Mouse (Mus musculus): Measurements from ENCODE around the gene Kxd1. TPM values are rescaled to one million over a fixed set of nuclear protein-coding genes. Genes with fewer than 3 reads are reported as not detected.

The Kxd1 gene
- 47.1 and 54.6 TPM in 2 replicates for polyA plus RNA-seq (2015; fragmentation: Nextera tagmentation; extraction: Ambion mirVana)

DNA sequence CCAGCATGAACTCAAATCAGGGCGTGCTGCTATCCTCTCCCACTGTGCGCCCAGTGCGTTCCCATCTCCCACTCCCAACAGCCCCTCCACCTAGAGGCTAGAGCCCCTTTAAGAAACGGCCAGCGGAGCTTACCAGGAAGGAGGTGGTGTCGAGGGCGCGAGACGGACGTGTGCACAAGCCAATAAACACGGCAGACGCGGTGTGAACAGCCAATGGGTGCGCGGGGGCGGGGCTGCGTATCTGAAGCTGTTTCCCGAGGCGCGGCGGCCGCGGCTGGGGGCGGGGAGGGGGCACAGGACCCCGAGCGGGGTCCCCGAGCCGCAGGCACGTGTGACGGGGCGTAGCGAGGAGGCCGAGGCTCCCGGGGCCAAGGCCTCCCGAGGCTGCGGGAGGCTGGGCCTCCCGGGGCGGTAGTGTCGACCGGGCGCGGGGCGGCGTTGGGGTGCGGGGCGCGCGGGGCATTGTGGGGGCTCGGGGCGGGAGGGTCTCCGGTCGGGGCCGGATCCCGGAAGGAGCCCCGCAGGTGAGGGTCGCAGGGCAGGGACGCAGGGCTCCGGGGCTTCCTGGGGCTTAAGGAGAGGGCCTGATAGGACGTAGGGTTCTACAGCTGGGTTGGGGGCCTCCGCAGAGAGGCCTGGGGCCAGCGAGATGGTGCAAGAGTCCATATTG lies at the start of gene Kxd1, which contains the start of gene Fkbp8:
TSS of gene Kxd1 (minus strand) at position 445 of the 670 bp plus-strand sequence.
TSS of gene Fkbp8 (plus strand) at position 213 of the 670 bp plus-strand sequence.
- Histone ChIP-seq H3K4me1 (replicated peaks; ENCODE audit: control insufficient read depth, insufficient read depth) (peaks cover 5% of the 10 kb centered on the region), H3K27ac (replicated peaks) (peak within 1 kb of the TSS; percentile 92), H3K36me3 (ENCODE audit: control insufficient read depth, insufficient read depth, low read length) (peaks cover 12% of the 10 kb centered on the region), H3K4me3 (ENCODE audit: low read depth, low read length) (peak within 1 kb of the TSS; percentile 86), H3K27me3 (ENCODE audit: control insufficient read depth, insufficient read depth, low read length) (no peaks in the 10 kb centered on the region), H3K9ac (ENCODE audit: low read length) (peak within 1 kb of the TSS; percentile 91), H3K9me3 (ENCODE audit: control insufficient read depth, low read length) (no peaks in the 10 kb centered on the region), H3K4me2 (replicated peaks; ENCODE audit: low read depth) (peak within 1 kb of the TSS; percentile 76)
- DNase-seq (ENCODE audit: low spot score) (peak; percentile 96), ATAC-seq (ENCODE audit: low FRiP score, low TSS enrichment) (peak; percentile 83)
- TF ChIP-seq CTCF (IDR thresholded peaks at IDR 0.05; ENCODE audit: low read depth) (peak; percentile 39), EP300 (optimal IDR thresholded peaks at IDR 0.05) (no peak)
- WGBS = under 1% methylated on average over 35 of the region's 61 CpGs

DNA sequence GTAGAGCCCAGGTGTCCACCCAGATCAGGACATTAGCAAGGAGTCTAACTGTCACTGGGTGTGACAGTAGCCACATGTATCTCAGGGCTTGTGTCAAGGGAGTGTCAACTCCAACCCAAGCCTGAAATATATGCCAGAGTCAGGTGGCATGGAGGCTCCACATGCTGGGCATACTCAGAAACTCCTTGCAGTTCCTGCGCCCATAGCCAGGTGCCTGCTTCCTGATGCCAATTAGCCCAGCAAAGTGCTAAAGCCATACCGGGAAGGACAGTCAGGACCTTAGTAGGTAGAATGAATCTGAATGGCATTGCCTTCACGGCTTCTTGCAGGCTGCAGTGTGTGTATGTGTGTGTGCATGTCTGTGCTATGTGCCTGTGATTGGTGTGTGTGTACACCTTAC lies 49.5 kb upstream of the Kxd1 start:
- H3K4me2 ChIP-seq (replicated peaks; ENCODE audit: low read depth) = no peak overlapping the region
- H3K4me1 ChIP-seq (replicated peaks; ENCODE audit: control insufficient read depth, insufficient read depth) = no peaks in the 10 kb centered on the region
- DNase-seq (ENCODE audit: low spot score) (no peak), ATAC-seq (ENCODE audit: low FRiP score, low TSS enrichment) (no peak)
- no peak overlapping the region for H3K4me3 ChIP-seq (ENCODE audit: low read depth, low read length)
- H3K27ac ChIP-seq (replicated peaks) = no peak overlapping the region
- no peaks in the 10 kb centered on the region for H3K9me3 ChIP-seq (ENCODE audit: control insufficient read depth, low read length)
- WGBS = 91% methylated on average over 3 of the region's 3 CpGs
- no peaks in the 10 kb centered on the region for H3K27me3 ChIP-seq (ENCODE audit: control insufficient read depth, insufficient read depth, low read length)
- H3K9ac ChIP-seq (ENCODE audit: low read length) = no peak overlapping the region
- TF ChIP-seq CTCF (IDR thresholded peaks at IDR 0.05; ENCODE audit: low read depth) = no peak
- no peak for TF ChIP-seq EP300 (optimal IDR thresholded peaks at IDR 0.05)
- peaks cover 9% of the 10 kb centered on the region; the same call in 1 of the 2 replicates for H3K36me3 ChIP-seq (ENCODE audit: control insufficient read depth, insufficient read depth, low read length)

DNA sequence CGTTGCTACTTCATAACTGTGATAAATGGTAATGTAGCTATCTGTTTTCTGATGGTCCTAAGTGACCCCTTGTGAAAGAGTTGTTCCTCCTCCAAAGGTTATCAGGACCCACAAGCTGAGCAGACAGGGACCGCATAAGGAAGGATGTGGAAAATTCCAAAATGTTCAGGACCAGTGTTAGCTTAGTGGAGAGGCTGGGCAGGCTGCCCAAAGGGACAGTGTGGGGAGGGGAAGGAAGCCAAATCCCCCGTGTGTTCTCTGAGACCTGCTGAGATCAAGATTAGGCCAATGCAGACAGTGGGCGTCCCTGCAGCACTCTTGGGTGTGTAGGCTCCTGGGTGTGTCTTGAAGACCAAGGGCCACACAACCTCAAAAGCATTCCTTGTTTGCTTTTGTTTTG lies 47.2 kb upstream of the Kxd1 start:
- H3K9ac ChIP-seq (ENCODE audit: low read length) = no peak overlapping the region
- no peak overlapping the region for H3K4me3 ChIP-seq (ENCODE audit: low read depth, low read length)
- no peaks in the 10 kb centered on the region for H3K9me3 ChIP-seq (ENCODE audit: control insufficient read depth, low read length)
- H3K36me3 ChIP-seq (ENCODE audit: control insufficient read depth, insufficient read depth, low read length) = peaks cover 3% of the 10 kb centered on the region; the same call in 1 of the 2 replicates
- no peak overlapping the region for H3K4me2 ChIP-seq (replicated peaks; ENCODE audit: low read depth)
- no peak for TF ChIP-seq CTCF (IDR thresholded peaks at IDR 0.05; ENCODE audit: low read depth)
- TF ChIP-seq EP300 (optimal IDR thresholded peaks at IDR 0.05) = no peak
- no peak for DNase-seq (ENCODE audit: low spot score)
- 49% methylated on average over 4 of the region's 4 CpGs for WGBS
- no peak overlapping the region for H3K27ac ChIP-seq (replicated peaks)
- no peak for ATAC-seq (ENCODE audit: low FRiP score, low TSS enrichment)
- H3K4me1 ChIP-seq (replicated peaks; ENCODE audit: control insufficient read depth, insufficient read depth) = no peaks in the 10 kb centered on the region
- H3K27me3 ChIP-seq (ENCODE audit: control insufficient read depth, insufficient read depth, low read length) = no peaks in the 10 kb centered on the region

DNA sequence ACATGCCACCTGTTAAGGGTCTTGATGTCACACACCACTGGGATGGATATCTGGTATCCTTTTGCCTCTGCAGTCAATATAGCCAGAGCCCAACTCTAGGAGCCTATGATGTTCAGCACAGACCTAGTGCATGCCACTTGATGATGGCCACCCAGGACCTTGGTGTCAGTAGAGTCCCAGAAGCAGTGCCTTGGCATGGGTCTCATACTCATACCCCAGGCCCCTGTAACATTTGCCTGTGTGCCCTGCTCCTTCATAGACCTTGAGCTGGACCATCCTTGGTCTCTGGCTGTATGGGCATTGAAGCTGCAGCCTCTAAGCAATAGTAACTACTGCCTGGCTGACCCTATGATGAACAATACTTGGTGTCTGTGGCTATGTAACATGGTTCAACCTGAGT lies 46.5 kb upstream of the Kxd1 start:
- no peaks in the 10 kb centered on the region for H3K9me3 ChIP-seq (ENCODE audit: control insufficient read depth, low read length)
- TF ChIP-seq EP300 (optimal IDR thresholded peaks at IDR 0.05) (no peak), CTCF (IDR thresholded peaks at IDR 0.05; ENCODE audit: low read depth) (no peak)
- no peaks in the 10 kb centered on the region for H3K27me3 ChIP-seq (ENCODE audit: control insufficient read depth, insufficient read depth, low read length)
- H3K4me3 ChIP-seq (ENCODE audit: low read depth, low read length) = no peak overlapping the region
- no peak for ATAC-seq (ENCODE audit: low FRiP score, low TSS enrichment)
- H3K27ac ChIP-seq (replicated peaks) = no peak overlapping the region
- H3K36me3 ChIP-seq (ENCODE audit: control insufficient read depth, insufficient read depth, low read length) = peaks cover 3% of the 10 kb centered on the region; the same call in 1 of the 2 replicates
- no peaks in the 10 kb centered on the region for H3K4me1 ChIP-seq (replicated peaks; ENCODE audit: control insufficient read depth, insufficient read depth)
- H3K4me2 ChIP-seq (replicated peaks; ENCODE audit: low read depth) = no peak overlapping the region
- DNase-seq (ENCODE audit: low spot score) = no peak
- no peak overlapping the region for H3K9ac ChIP-seq (ENCODE audit: low read length)

DNA sequence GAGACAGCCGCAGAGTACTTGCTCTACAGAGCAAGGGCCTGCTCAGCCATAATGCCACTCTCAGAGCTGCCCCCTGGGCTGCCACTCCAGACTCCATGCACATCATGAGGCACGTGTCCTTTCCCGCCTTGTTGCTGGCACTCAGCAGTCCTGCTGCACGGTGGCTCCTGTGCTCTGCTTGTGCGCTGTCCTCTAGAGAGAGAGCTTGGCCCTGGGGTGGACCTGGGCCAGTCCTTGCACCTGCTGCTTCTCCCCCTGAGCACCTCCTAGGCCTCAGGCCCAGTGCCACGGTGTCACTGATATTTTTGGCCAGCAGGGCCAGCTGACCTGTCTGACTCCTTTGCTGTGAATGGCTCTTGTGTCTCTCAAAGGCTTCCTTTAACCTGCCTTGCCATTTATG lies 43.2 kb upstream of the Kxd1 start:
- ATAC-seq (ENCODE audit: low FRiP score, low TSS enrichment) (no peak), DNase-seq (ENCODE audit: low spot score) (no peak)
- Histone ChIP-seq H3K36me3 (ENCODE audit: control insufficient read depth, insufficient read depth, low read length) (0 out of 2 replicates have a peak, but pooled peaks cover 3% of the 10 kb centered on the region), H3K4me1 (replicated peaks; ENCODE audit: control insufficient read depth, insufficient read depth) (no peaks in the 10 kb centered on the region), H3K9ac (ENCODE audit: low read length) (no peak overlapping the region), H3K27me3 (ENCODE audit: control insufficient read depth, insufficient read depth, low read length) (no peaks in the 10 kb centered on the region), H3K4me2 (replicated peaks; ENCODE audit: low read depth) (no peak overlapping the region), H3K27ac (replicated peaks) (no peak overlapping the region), H3K4me3 (ENCODE audit: low read depth, low read length) (no peak overlapping the region), H3K9me3 (ENCODE audit: control insufficient read depth, low read length) (no peaks in the 10 kb centered on the region)
- TF ChIP-seq CTCF (IDR thresholded peaks at IDR 0.05; ENCODE audit: low read depth) (no peak), EP300 (optimal IDR thresholded peaks at IDR 0.05) (no peak)
- 80% methylated on average over 6 of the region's 6 CpGs for WGBS

DNA sequence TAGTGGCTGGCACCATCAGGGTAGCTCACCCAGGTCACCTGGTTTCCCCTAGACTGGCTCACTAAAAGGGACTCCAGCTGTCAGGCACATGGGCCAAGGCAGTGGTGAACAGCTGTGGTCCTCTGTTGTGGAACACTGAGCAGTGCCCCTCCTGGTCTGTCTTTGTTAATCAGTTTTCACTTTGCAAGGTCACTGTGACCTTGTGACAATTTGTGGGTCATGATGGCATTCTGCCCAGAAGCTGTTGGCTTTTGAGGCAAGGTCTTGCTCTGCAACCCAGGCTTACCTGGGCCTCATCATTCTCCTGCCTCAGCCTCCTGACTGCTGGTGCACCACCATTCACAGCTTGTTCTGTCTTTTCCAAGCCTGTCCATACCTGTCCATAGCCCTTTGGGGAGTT lies 42.6 kb upstream of the Kxd1 start:
- no peak overlapping the region for H3K4me2 ChIP-seq (replicated peaks; ENCODE audit: low read depth)
- H3K4me3 ChIP-seq (ENCODE audit: low read depth, low read length) = no peak overlapping the region
- no peak overlapping the region for H3K27ac ChIP-seq (replicated peaks)
- H3K36me3 ChIP-seq (ENCODE audit: control insufficient read depth, insufficient read depth, low read length) = 0 out of 2 replicates have a peak, but pooled peaks cover 3% of the 10 kb centered on the region
- H3K9ac ChIP-seq (ENCODE audit: low read length) = no peak overlapping the region
- no peaks in the 10 kb centered on the region; the same call in 1 of the 2 replicates for H3K4me1 ChIP-seq (replicated peaks; ENCODE audit: control insufficient read depth, insufficient read depth)
- ATAC-seq (ENCODE audit: low FRiP score, low TSS enrichment) (no peak), DNase-seq (ENCODE audit: low spot score) (peak; percentile 22)
- TF ChIP-seq CTCF (IDR thresholded peaks at IDR 0.05; ENCODE audit: low read depth) = no peak
- TF ChIP-seq EP300 (optimal IDR thresholded peaks at IDR 0.05) = no peak
- no peaks in the 10 kb centered on the region for H3K27me3 ChIP-seq (ENCODE audit: control insufficient read depth, insufficient read depth, low read length)
- no peaks in the 10 kb centered on the region for H3K9me3 ChIP-seq (ENCODE audit: control insufficient read depth, low read length)
